Mouse (Mus musculus) heart, postnatal 0 days (tissue): ENCODE results near the gene Mipol1.
A peak's percentile ranks its signal among the peaks of the same experiment; 100 is the strongest.

ENCODE experiments used
- CTCF ChIP-seq: IDR thresholded peaks from 2 replicates; pipeline ENCODE4 v1.5.1; 2016; ENCODE audit warnings: antibody characterized with exemption, control low read depth, low read depth
- EP300 ChIP-seq: IDR thresholded peaks from 2 replicates; pipeline ENCODE4 v1.6.1; 2016; ENCODE audit warnings: antibody characterized with exemption, low read depth

DNA sequence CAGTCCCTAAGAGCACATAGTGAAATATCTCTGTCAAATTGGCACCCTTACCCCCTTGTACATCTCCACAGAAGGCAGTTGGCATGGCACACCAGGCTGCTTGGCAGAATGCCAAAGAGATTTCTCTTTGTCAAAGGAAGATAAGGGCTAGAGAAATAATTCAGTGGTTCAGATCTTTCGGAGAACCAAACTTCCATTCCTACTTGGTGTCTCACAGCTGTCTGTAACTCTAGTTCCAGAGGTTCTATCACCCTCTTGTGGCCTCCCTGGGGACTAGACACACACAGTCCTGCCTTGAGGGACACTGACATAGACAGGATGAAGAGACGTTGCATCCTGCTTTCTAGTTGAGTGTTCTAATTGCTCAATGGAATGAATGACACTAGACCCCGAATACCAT is 35.6 kb upstream of the Mipol1 start:
- TF ChIP-seq EP300 (no peak), CTCF (peak; percentile 52)
